Mouse (Mus musculus): ENCODE data around the gene Was.

- no peak for TF ChIP-seq GATA1 (IDR thresholded peaks at IDR 0.05; ENCODE audit: low read length)
- TF ChIP-seq TAL1 (IDR thresholded peaks at IDR 0.05; ENCODE audit: low read length), result no peak
These were observed at the start of gene Was for GRCm38 (mm10) chrX:8090346-8090953.
